Mouse (Mus musculus): ENCODE results near the gene Phf24. TPM values are rescaled to one million over a fixed set of nuclear protein-coding genes. Genes with fewer than 3 reads are reported as not detected.
A peak's percentile ranks its signal among the peaks of the same experiment; 100 is the strongest.

Phf24 gene
- 1.6 and 2.5 TPM in 2 replicates for polyA plus RNA-seq (2016; fragmentation: Nextera tagmentation; extraction: Ambion mirVana)

GRCm38 (mm10) chr4:42916617-42917401 lies at the start of gene Phf24:
Phf24 (plus strand) TSS chr4:42916660.
- Histone ChIP-seq H3K27me3 (ENCODE audit: insufficient read depth, poor library complexity, severe bottlenecking) (peaks cover 56% of the 10 kb centered on the region), H3K36me3 (no peaks in the 10 kb centered on the region), H3K4me1 (replicated peaks) (peaks cover 13% of the 10 kb centered on the region), H3K4me3 (peak within 1 kb of the TSS; percentile 68), H3K27ac (peak within 1 kb of the TSS; percentile 83), H3K9me3 (no peaks in the 10 kb centered on the region)
- 6% methylated on average over 90 of the region's 90 CpGs for WGBS
- DNase-seq (ENCODE audit: low spot score): peak; percentile 55

GRCm38 (mm10) chr4:42867390-42867789 lies 49.1 kb upstream of the Phf24 start:
- Histone ChIP-seq H3K27me3 (ENCODE audit: insufficient read depth, poor library complexity, severe bottlenecking) (no peaks in the 10 kb centered on the region), H3K4me3 (no peak overlapping the region), H3K36me3 (no peaks in the 10 kb centered on the region), H3K4me1 (replicated peaks) (no peaks in the 10 kb centered on the region), H3K27ac (no peak overlapping the region; the same call in 1 of the 2 replicates), H3K9me3 (no peaks in the 10 kb centered on the region)
- WGBS: 82% methylated on average over 3 of the region's 3 CpGs
- no peak for DNase-seq (ENCODE audit: low spot score)

GRCm38 (mm10) chr4:42868193-42868592 lies 48.3 kb upstream of the Phf24 start:
- DNase-seq (ENCODE audit: low spot score): no peak
- Histone ChIP-seq H3K9me3 (no peaks in the 10 kb centered on the region), H3K27me3 (ENCODE audit: insufficient read depth, poor library complexity, severe bottlenecking) (0 out of 2 replicates have a peak, but pooled peaks cover 2% of the 10 kb centered on the region), H3K4me3 (no peak overlapping the region), H3K27ac (no peak overlapping the region), H3K36me3 (no peaks in the 10 kb centered on the region), H3K4me1 (replicated peaks) (no peaks in the 10 kb centered on the region)
- WGBS: 92% methylated on average over 5 of the region's 5 CpGs

GRCm38 (mm10) chr4:42870748-42871147 lies 45.7 kb upstream of the Phf24 start:
- 0 out of 2 replicates have a peak, but pooled peaks cover 3% of the 10 kb centered on the region for H3K27me3 ChIP-seq (ENCODE audit: insufficient read depth, poor library complexity, severe bottlenecking)
- H3K4me1 ChIP-seq (replicated peaks): no peaks in the 10 kb centered on the region
- H3K27ac ChIP-seq: no peak overlapping the region
- DNase-seq (ENCODE audit: low spot score): no peak
- no peaks in the 10 kb centered on the region for H3K9me3 ChIP-seq
- no peaks in the 10 kb centered on the region for H3K36me3 ChIP-seq
- H3K4me3 ChIP-seq: no peak overlapping the region
- WGBS: 81% methylated on average over 5 of the region's 5 CpGs

- WGBS: 93% methylated on average over 7 of the region's 7 CpGs
- H3K9me3 ChIP-seq: no peaks in the 10 kb centered on the region
- H3K27ac ChIP-seq: no peak overlapping the region
- H3K4me1 ChIP-seq (replicated peaks): no peaks in the 10 kb centered on the region
- peaks cover 9% of the 10 kb centered on the region; the same call in 1 of the 2 replicates for H3K27me3 ChIP-seq (ENCODE audit: insufficient read depth, poor library complexity, severe bottlenecking)
- DNase-seq (ENCODE audit: low spot score): no peak
- H3K36me3 ChIP-seq: no peaks in the 10 kb centered on the region
- H3K4me3 ChIP-seq: no peak overlapping the region
These were observed 44.3 kb upstream of the Phf24 start for GRCm38 (mm10) chr4:42872151-42872550.

GRCm38 (mm10) chr4:42872746-42873435 lies 43.6 kb upstream of the Phf24 start:
- DNase-seq (ENCODE audit: low spot score): no peak
- Histone ChIP-seq H3K9me3 (no peaks in the 10 kb centered on the region), H3K27me3 (ENCODE audit: insufficient read depth, poor library complexity, severe bottlenecking) (peaks cover 11% of the 10 kb centered on the region; the same call in 1 of the 2 replicates), H3K4me3 (no peak overlapping the region), H3K4me1 (replicated peaks) (no peaks in the 10 kb centered on the region), H3K36me3 (no peaks in the 10 kb centered on the region), H3K27ac (no peak overlapping the region)
- WGBS: 86% methylated on average over 16 of the region's 16 CpGs

GRCm38 (mm10) chr4:42874134-42874533 lies 42.3 kb upstream of the Phf24 start, which contains the start of gene Fam205c:
Fam205c (minus strand) TSS chr4:42874234.
- no peaks in the 10 kb centered on the region for H3K9me3 ChIP-seq
- H3K27me3 ChIP-seq (ENCODE audit: insufficient read depth, poor library complexity, severe bottlenecking): peaks cover 11% of the 10 kb centered on the region; the same call in 1 of the 2 replicates
- DNase-seq (ENCODE audit: low spot score): no peak
- no peak within 1 kb of the TSS for H3K27ac ChIP-seq
- 85% methylated on average over 7 of the region's 7 CpGs for WGBS
- H3K36me3 ChIP-seq: no peaks in the 10 kb centered on the region
- H3K4me1 ChIP-seq (replicated peaks): no peaks in the 10 kb centered on the region
- no peak within 1 kb of the TSS for H3K4me3 ChIP-seq

GRCm38 (mm10) chr4:42876586-42877291 lies 39.7 kb upstream of the Phf24 start:
- WGBS: 39% methylated on average over 5 of the region's 5 CpGs
- no peak overlapping the region for H3K27ac ChIP-seq
- peak; percentile 65 for DNase-seq (ENCODE audit: low spot score)
- H3K27me3 ChIP-seq (ENCODE audit: insufficient read depth, poor library complexity, severe bottlenecking): peaks cover 11% of the 10 kb centered on the region; the same call in 1 of the 2 replicates
- H3K36me3 ChIP-seq: no peaks in the 10 kb centered on the region
- no peaks in the 10 kb centered on the region for H3K9me3 ChIP-seq
- H3K4me3 ChIP-seq: no peak overlapping the region
- H3K4me1 ChIP-seq (replicated peaks): no peaks in the 10 kb centered on the region

- H3K9me3 ChIP-seq: no peaks in the 10 kb centered on the region
- H3K27ac ChIP-seq: no peak overlapping the region
- 83% methylated on average over 2 of the region's 2 CpGs for WGBS
- no peaks in the 10 kb centered on the region for H3K4me1 ChIP-seq (replicated peaks)
- DNase-seq (ENCODE audit: low spot score): no peak
- no peak overlapping the region for H3K4me3 ChIP-seq
- no peaks in the 10 kb centered on the region for H3K36me3 ChIP-seq
- H3K27me3 ChIP-seq (ENCODE audit: insufficient read depth, poor library complexity, severe bottlenecking): peaks cover 11% of the 10 kb centered on the region; the same call in 1 of the 2 replicates
These were observed 38.8 kb upstream of the Phf24 start for GRCm38 (mm10) chr4:42877657-42878056.

- no peak for DNase-seq (ENCODE audit: low spot score)
- no peaks in the 10 kb centered on the region for H3K4me1 ChIP-seq (replicated peaks)
- no peak overlapping the region for H3K4me3 ChIP-seq
- no peak overlapping the region for H3K27ac ChIP-seq
- no peaks in the 10 kb centered on the region for H3K36me3 ChIP-seq
- H3K9me3 ChIP-seq: no peaks in the 10 kb centered on the region
- 88% methylated on average over 16 of the region's 16 CpGs for WGBS
- H3K27me3 ChIP-seq (ENCODE audit: insufficient read depth, poor library complexity, severe bottlenecking): peaks cover 8% of the 10 kb centered on the region; the same call in 1 of the 2 replicates
These were observed 36.4 kb upstream of the Phf24 start for GRCm38 (mm10) chr4:42879829-42880676.

- no peaks in the 10 kb centered on the region for H3K9me3 ChIP-seq
- 47% methylated on average over 1 of the region's 1 CpGs for WGBS
- no peaks in the 10 kb centered on the region for H3K4me1 ChIP-seq (replicated peaks)
- no peak for DNase-seq (ENCODE audit: low spot score)
- no peak overlapping the region for H3K27ac ChIP-seq
- no peaks in the 10 kb centered on the region for H3K36me3 ChIP-seq
- H3K27me3 ChIP-seq (ENCODE audit: insufficient read depth, poor library complexity, severe bottlenecking): peaks cover 8% of the 10 kb centered on the region; the same call in 1 of the 2 replicates
- no peak overlapping the region for H3K4me3 ChIP-seq
These were observed 35.8 kb upstream of the Phf24 start for GRCm38 (mm10) chr4:42880677-42880948.

GRCm38 (mm10) chr4:42886926-42887325 lies 29.5 kb upstream of the Phf24 start:
- 90% methylated on average over 6 of the region's 6 CpGs for WGBS
- Histone ChIP-seq H3K36me3 (no peaks in the 10 kb centered on the region), H3K4me3 (no peak overlapping the region), H3K9me3 (no peaks in the 10 kb centered on the region), H3K27me3 (ENCODE audit: insufficient read depth, poor library complexity, severe bottlenecking) (no peaks in the 10 kb centered on the region), H3K4me1 (replicated peaks) (no peaks in the 10 kb centered on the region), H3K27ac (no peak overlapping the region)
- DNase-seq (ENCODE audit: low spot score): no peak

Measured in hindbrain, embryonic 10.5 days (tissue).